Comparison of ENCODE assay signal across 8 mouse cellular contexts in the genomic region with DNA sequence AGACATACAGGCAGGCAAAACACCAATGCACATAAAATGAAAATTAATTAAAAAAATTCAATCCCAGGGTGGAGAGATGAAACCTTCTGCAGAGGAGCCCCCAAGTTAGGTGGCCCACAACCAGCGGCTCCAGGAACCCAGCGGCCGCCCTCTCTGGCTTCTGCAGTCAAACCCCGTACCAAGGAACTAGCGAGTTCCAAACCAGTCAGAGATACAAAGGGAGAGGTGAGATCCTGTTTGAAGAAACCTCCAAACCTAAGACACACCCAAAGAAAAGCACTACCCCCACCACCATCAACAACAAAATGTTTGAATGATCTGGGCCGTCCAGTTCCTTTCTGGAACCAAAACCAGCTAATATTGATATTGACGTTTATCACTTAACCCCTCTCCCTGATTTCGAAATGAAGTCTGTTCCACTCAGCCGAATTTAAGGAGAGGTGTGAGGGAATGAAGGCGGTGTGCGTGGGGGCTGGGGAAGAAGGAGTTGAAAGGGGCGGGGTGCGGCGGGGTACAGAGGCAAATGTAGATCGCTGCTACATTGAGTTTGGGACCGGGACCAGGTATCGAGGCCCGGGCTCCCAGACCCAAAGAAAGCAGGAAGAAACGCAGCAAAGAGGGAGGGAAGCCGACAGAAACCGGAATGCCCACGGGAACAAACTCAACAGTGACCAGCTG. TPM values are rescaled to one million over a fixed set of nuclear protein-coding genes. Genes with fewer than 3 reads are reported as not detected.
A peak's percentile ranks its signal among the peaks of the same experiment; 100 is the strongest.
DNase-seq lines count a peak whose midpoint lies in the region; ATAC-seq and TF ChIP-seq lines count a peak whose summit lies in the region.

No protein-coding gene starts in this region.

- H3K9me3 ChIP-seq in heart, embryonic 15.5 days (replicated peaks) = no peaks in the 10 kb centered on the region
- H3K9me3 ChIP-seq in ES-E14 (ENCODE audit: control insufficient read depth, insufficient read depth, low read depth, low read length) = no peaks in the 10 kb centered on the region
- H3K9me3 ChIP-seq in embryonic facial prominence, embryonic 15.5 days (replicated peaks) = no peaks in the 10 kb centered on the region
- H3K9me3 ChIP-seq in limb, embryonic 10.5 days (replicated peaks) = no peaks in the 10 kb centered on the region
- no peaks in the 10 kb centered on the region for H3K9me3 ChIP-seq in neural tube, embryonic 15.5 days (replicated peaks)

- peak overlapping the region; percentile 86 for H3K4me3 ChIP-seq in heart, embryonic 15.5 days
- peak overlapping the region; percentile 80 to 96 for H3K4me3 ChIP-seq in ES-E14 (ENCODE audit: insufficient read depth in 1 of 2, low read depth in 1 of 2, low read length in 2 of 2, poor library complexity in 1 of 2, severe bottlenecking in 1 of 2)
- H3K4me3 ChIP-seq in embryonic facial prominence, embryonic 15.5 days (replicated peaks) = peak overlapping the region; percentile 88
- H3K4me3 ChIP-seq in limb, embryonic 10.5 days = peak overlapping the region; percentile 77
- peak overlapping the region; percentile 77 for H3K4me3 ChIP-seq in neural tube, embryonic 15.5 days (replicated peaks)

- H3K4me2 ChIP-seq in heart, embryonic 15.5 days = peak overlapping the region; percentile 70
- H3K4me2 ChIP-seq in embryonic facial prominence, embryonic 15.5 days (replicated peaks) = peak overlapping the region; percentile 65
- peak overlapping the region; percentile 73 for H3K4me2 ChIP-seq in neural tube, embryonic 15.5 days

- no peak for DNase-seq in heart, adult 8-10 months (ENCODE audit: low spot score)
- no peak for DNase-seq in ES-E14 (ENCODE audit: low read depth, low spot score)
- DNase-seq in limb, embryonic 10.5 days (ENCODE audit: low spot score) = no peak
- no peak for DNase-seq in yolk sac, embryonic 10.5 days (ENCODE audit: low spot score)
- DNase-seq in MN1 (ENCODE audit: low spot score) = no peak

- H3K27ac ChIP-seq in heart, embryonic 15.5 days = peak overlapping the region; percentile 85
- peak overlapping the region; percentile 92 for H3K27ac ChIP-seq in ES-E14 (ENCODE audit: insufficient read depth, low read depth, low read length, poor library complexity, severe bottlenecking)
- peak overlapping the region; percentile 78; the same call in 1 of the 2 replicates for H3K27ac ChIP-seq in embryonic facial prominence, embryonic 15.5 days (replicated peaks)
- H3K27ac ChIP-seq in limb, embryonic 10.5 days = peak overlapping the region; percentile 94
- peak overlapping the region; percentile 97 for H3K27ac ChIP-seq in neural tube, embryonic 15.5 days (replicated peaks)

- H3K4me1 ChIP-seq in heart, embryonic 15.5 days (replicated peaks) = peaks cover 15% of the 10 kb centered on the region
- H3K4me1 ChIP-seq in ES-E14 (ENCODE audit: control insufficient read depth in 2 of 2, insufficient read depth in 2 of 2, low read length in 2 of 2, poor library complexity in 1 of 2) = peaks cover 19 to 24% of the 10 kb centered on the region in 2 experiments
- peaks cover 16% of the 10 kb centered on the region; the same call in 1 of the 2 replicates for H3K4me1 ChIP-seq in embryonic facial prominence, embryonic 15.5 days
- peaks cover 21% of the 10 kb centered on the region for H3K4me1 ChIP-seq in limb, embryonic 10.5 days
- peaks cover 8% of the 10 kb centered on the region for H3K4me1 ChIP-seq in neural tube, embryonic 15.5 days

- no peaks in the 10 kb centered on the region for H3K27me3 ChIP-seq in heart, embryonic 15.5 days
- no peaks in the 10 kb centered on the region for H3K27me3 ChIP-seq in embryonic facial prominence, embryonic 15.5 days
- H3K27me3 ChIP-seq in limb, embryonic 10.5 days (ENCODE audit: low read depth, poor library complexity, severe bottlenecking) = peaks cover 8% of the 10 kb centered on the region
- H3K27me3 ChIP-seq in neural tube, embryonic 15.5 days (replicated peaks) = no peaks in the 10 kb centered on the region

- peak overlapping the region; percentile 65 for H3K9ac ChIP-seq in heart, embryonic 15.5 days
- H3K9ac ChIP-seq in ES-E14 (ENCODE audit: insufficient read depth, low read depth, low read length, poor library complexity, severe bottlenecking) = peak overlapping the region; percentile 76
- H3K9ac ChIP-seq in embryonic facial prominence, embryonic 15.5 days = peak overlapping the region; percentile 39
- peak overlapping the region; percentile 55 for H3K9ac ChIP-seq in neural tube, embryonic 15.5 days (replicated peaks)

- no peaks in the 10 kb centered on the region for H3K36me3 ChIP-seq in heart, embryonic 15.5 days
- no peaks in the 10 kb centered on the region for H3K36me3 ChIP-seq in ES-E14 (ENCODE audit: control insufficient read depth, insufficient read depth, low read length, poor library complexity, severe bottlenecking)
- no peaks in the 10 kb centered on the region for H3K36me3 ChIP-seq in embryonic facial prominence, embryonic 15.5 days
- H3K36me3 ChIP-seq in limb, embryonic 10.5 days = no peaks in the 10 kb centered on the region
- H3K36me3 ChIP-seq in neural tube, embryonic 15.5 days = no peaks in the 10 kb centered on the region

- in situ Hi-C loops in ES-E14 (cut with MboI; ENCODE audit: low sequenced_read_pairs in 2 of 2, unreplicated experiment in 2 of 2) = no loop called here

- ATAC-seq in heart, embryonic 15.5 days (replicated peaks; ENCODE audit: insufficient number of reproducible peaks, insufficient read depth, low FRiP score, low read depth) = no peak
- peak; percentile 31; the same call in 1 of the 2 replicates for ATAC-seq in embryonic facial prominence, embryonic 15.5 days (ENCODE audit: insufficient number of reproducible peaks, low FRiP score, low TSS enrichment, low read depth)
- ATAC-seq in neural tube, embryonic 15.5 days (ENCODE audit: low FRiP score) = peak; percentile 63

- WGBS in heart, embryonic 15.5 days = 9% methylated on average over 22 of the region's 22 CpGs
- WGBS in embryonic facial prominence, embryonic 15.5 days = 11% methylated on average over 22 of the region's 22 CpGs
- 11% methylated on average over 22 of the region's 22 CpGs for WGBS in limb, embryonic 10.5 days
- 10% methylated on average over 22 of the region's 22 CpGs for whole genome bisulfite sequencing in neural tube, embryonic 15.5 days

TF ChIP-seq in ES-E14, 5 proteins besides CTCF, POLR2A, EP300 and RAD21:
- no peak for TF ChIP-seq HCFC1 (IDR thresholded peaks at IDR 0.05; ENCODE audit: borderline replicate concordance, insufficient read depth, low read length)
- TF ChIP-seq ZC3H11A (IDR thresholded peaks at IDR 0.05; ENCODE audit: borderline replicate concordance, low read depth, low read length) = no peak
- no peak for TF ChIP-seq MAFK (IDR thresholded peaks at IDR 0.05; ENCODE audit: insufficient read depth, low read depth, low read length)
- no peak for TF ChIP-seq ZNF384 (IDR thresholded peaks at IDR 0.05; ENCODE audit: low read depth, low read length)
- TF ChIP-seq CHD2 (IDR thresholded peaks at IDR 0.05; ENCODE audit: low read depth, low read length) = no peak
TF ChIP-seq in ES-E14: peak in this region for 0.

RNA-seq across cellular contexts. Expression of a gene that starts 13.1 kb away (rescaled TPM):
- 0.15 TPM in 1 of 2 replicates, not detected in the other for polyA plus RNA-seq in heart, embryonic 15.5 days (2015; fragmentation: Nextera tagmentation; extraction: Ambion mirVana)
- total RNA-seq in heart, adult 8-10 months (2022) = under 1 TPM in 1 of 4 experiments, not detected in 3; 0.12 TPM
- 0.21 and 0.22 TPM in 2 replicates for total RNA-seq in ES-E14 (2012; rRNA removed)
- polyA plus RNA-seq in embryonic facial prominence, embryonic 15.5 days (2015; fragmentation: Nextera tagmentation; extraction: Ambion mirVana) = not detected in 2 replicates
- not detected in 2 replicates for polyA plus RNA-seq in limb, embryonic 10.5 days (2016; fragmentation: Nextera tagmentation; extraction: Ambion mirVana)
- polyA plus RNA-seq in neural tube, embryonic 15.5 days (2015; fragmentation: Nextera tagmentation; extraction: Ambion mirVana) = 0.11 and 0.22 TPM in 2 replicates

RNA-seq across cellular contexts. Expression of a gene that starts 30.4 kb away (rescaled TPM):
- polyA plus RNA-seq in heart, embryonic 15.5 days (2015; fragmentation: Nextera tagmentation; extraction: Ambion mirVana) = 7.3 and 8.7 TPM in 2 replicates
- total RNA-seq in heart, adult 8-10 months (2022) = 10 to 100 TPM; 40.1 to 47.0 (median 44.4) TPM
- 50.6 and 56.7 TPM in 2 replicates for total RNA-seq in ES-E14 (2012; rRNA removed)
- polyA plus RNA-seq in embryonic facial prominence, embryonic 15.5 days (2015; fragmentation: Nextera tagmentation; extraction: Ambion mirVana) = 13.6 and 16.6 TPM in 2 replicates
- polyA plus RNA-seq in limb, embryonic 10.5 days (2016; fragmentation: Nextera tagmentation; extraction: Ambion mirVana) = 9.5 and 10.6 TPM in 2 replicates
- polyA plus RNA-seq in neural tube, embryonic 15.5 days (2015; fragmentation: Nextera tagmentation; extraction: Ambion mirVana) = 13.9 and 14.0 TPM in 2 replicates
